Mouse (Mus musculus) stomach, postnatal 0 days (tissue): Measurements from ENCODE around the gene Txndc5. TPM values are rescaled to one million over a fixed set of nuclear protein-coding genes. Genes with fewer than 3 reads are reported as not detected.

Experiments
- ATAC-seq: fragments of 200-750 bp; cut with Nextera tagmentation; 2 replicates; pipeline ENCODE4 v1.8.0; 2017; ENCODE audit not compliant: low FRiP score, low TSS enrichment
- DNase-seq: peaks from one replicate; pipeline ENCODE4 v3.0.0-alpha.2; 2016; ENCODE audit warnings: low spot score
- H3K27ac ChIP-seq: fragments of 300-500 bp; sonication (generic); replicated peaks from 2 replicates; pipeline ENCODE4 v1.5.1; 2014; ENCODE audit warnings: mild to moderate bottlenecking, control low read depth
- H3K27me3 ChIP-seq: fragments of 300-500 bp; sonication (generic); 2 replicates; pipeline ENCODE4 v1.6.1; 2014; ENCODE audit warnings: low read length; ENCODE audit not compliant: control insufficient read depth, insufficient read depth
- H3K36me3 ChIP-seq: fragments of 300-500 bp; sonication (generic); 2 replicates; pipeline ENCODE4 v1.6.1; 2014; ENCODE audit warnings: low read length, mixed read lengths; ENCODE audit not compliant: control insufficient read depth, insufficient read depth
- H3K4me1 ChIP-seq: fragments of 300-500 bp; sonication (generic); replicated peaks from 2 replicates; pipeline ENCODE4 v1.6.1; 2014; ENCODE audit warnings: antibody characterized with exemption; ENCODE audit not compliant: control insufficient read depth, insufficient read depth
- H3K4me2 ChIP-seq: fragments of 300-500 bp; sonication (generic); replicated peaks from 2 replicates; pipeline ENCODE4 v1.6.1; 2014; ENCODE audit warnings: low read depth, mild to moderate bottlenecking, control low read depth, moderate library complexity
- H3K4me3 ChIP-seq: fragments of 300-500 bp; sonication (generic); 2 replicates; pipeline ENCODE4 v1.5.1; 2014; ENCODE audit warnings: low read depth, low read length, control low read depth
- H3K9ac ChIP-seq: fragments of 300-500 bp; sonication (generic); 2 replicates; pipeline ENCODE4 v1.6.1; 2014; ENCODE audit warnings: mild to moderate bottlenecking, low read length, control low read depth, mixed read lengths
- H3K9me3 ChIP-seq: fragments of 300-500 bp; sonication (generic); 2 replicates; pipeline ENCODE4 v1.6.1; 2016; ENCODE audit warnings: low read length; ENCODE audit not compliant: control insufficient read depth
- CTCF ChIP-seq: IDR thresholded peaks from 2 replicates; pipeline ENCODE4 v1.5.1; 2016; ENCODE audit warnings: antibody characterized with exemption, low read depth, mild to moderate bottlenecking, moderate library complexity
- EP300 ChIP-seq: optimal IDR thresholded peaks from 2 replicates; pipeline ENCODE3; 2016; ENCODE audit warnings: antibody characterized with exemption
- WGBS: fragments of 180-500 bp; shearing (Covaris S2); extraction: QIAGEN DNeasy Blood & Tissue Kit; methylation state at CpG from one replicate; pipeline ENCODE4 v1.1.7; 2014; 5-methylcytosine and 5-hydroxymethylcytosine counted together
- polyA plus RNA-seq: library from polyadenylated mRNA; unstranded; fragments of >200 nt; fragmentation: Nextera tagmentation; extraction: Ambion mirVana; gene quantifications from 2 replicates; pipeline ENCODE4 v1.2.1, GENCODE M21; 2015

Gene Txndc5
- polyA plus RNA-seq, 1 experiment from 2014 or later: 183 TPM

- TF ChIP-seq EP300 (no peak), CTCF (no peak)
- Histone ChIP-seq H3K36me3 (no peaks in the 10 kb centered on the region), H3K4me3 (no peak overlapping the region), H3K27ac (no peak overlapping the region), H3K27me3 (no peaks in the 10 kb centered on the region), H3K9me3 (no peaks in the 10 kb centered on the region), H3K4me1 (0 out of 2 replicates have a peak, but pooled peaks cover 5% of the 10 kb centered on the region), H3K9ac (no peak overlapping the region), H3K4me2 (no peak overlapping the region)
- no peak for ATAC-seq
- no peak for DNase-seq
- 89% methylated on average over 6 of the region's 6 CpGs for WGBS
These were observed 952 bp upstream of the Txndc5 start for GRCm38 (mm10) chr13:38529576-38529975.

- 0 out of 2 replicates have a peak, but pooled peaks cover 3% of the 10 kb centered on the region for H3K4me1 ChIP-seq
- H3K36me3 ChIP-seq: peaks cover 3% of the 10 kb centered on the region; the same call in 1 of the 2 replicates
- H3K4me2 ChIP-seq: peak overlapping the region; percentile 83
- TF ChIP-seq EP300: no peak
- TF ChIP-seq CTCF: peak; percentile 11; the same call in 1 of the 2 replicates
- peak overlapping the region; percentile 93 for H3K9ac ChIP-seq
- peak; percentile 86 for ATAC-seq
- H3K9me3 ChIP-seq: no peaks in the 10 kb centered on the region
- peak overlapping the region; percentile 97 for H3K27ac ChIP-seq
- peak; percentile 94 for DNase-seq
- no peaks in the 10 kb centered on the region for H3K27me3 ChIP-seq
- WGBS: under 1% methylated on average over 58 of the region's 87 CpGs
- peak overlapping the region; percentile 95 for H3K4me3 ChIP-seq
These were observed 600 bp downstream of the Txndc5 start for GRCm38 (mm10) chr13:38527797-38528650.

- Histone ChIP-seq H3K4me2 (peak overlapping the region; percentile 83), H3K27me3 (no peaks in the 10 kb centered on the region), H3K36me3 (peaks cover 3% of the 10 kb centered on the region; the same call in 1 of the 2 replicates), H3K27ac (peak overlapping the region; percentile 97), H3K4me3 (peak overlapping the region; percentile 95), H3K9me3 (no peaks in the 10 kb centered on the region), H3K4me1 (0 out of 2 replicates have a peak, but pooled peaks cover 3% of the 10 kb centered on the region), H3K9ac (peak overlapping the region; percentile 93)
- TF ChIP-seq EP300 (no peak), CTCF (no peak)
- 6% methylated on average over 15 of the region's 15 CpGs for WGBS
- ATAC-seq (no peak), DNase-seq (no peak)
These were observed 1.4 kb downstream of the Txndc5 start for GRCm38 (mm10) chr13:38527041-38527796.

- H3K4me2 ChIP-seq: peak overlapping the region; percentile 83; the same call in 1 of the 2 replicates
- WGBS: 51% methylated on average over 2 of the region's 2 CpGs
- H3K4me3 ChIP-seq: peak overlapping the region; percentile 95; the same call in 1 of the 2 replicates
- ATAC-seq (peak; percentile 20; the same call in 1 of the 2 replicates), DNase-seq (peak; percentile 39)
- H3K27ac ChIP-seq: no peak overlapping the region
- no peak overlapping the region for H3K9ac ChIP-seq
- H3K4me1 ChIP-seq: 0 out of 2 replicates have a peak, but pooled peaks cover 3% of the 10 kb centered on the region
- peaks cover 6% of the 10 kb centered on the region; the same call in 1 of the 2 replicates for H3K36me3 ChIP-seq
- no peaks in the 10 kb centered on the region for H3K27me3 ChIP-seq
- no peaks in the 10 kb centered on the region for H3K9me3 ChIP-seq
- TF ChIP-seq EP300 (no peak), CTCF (no peak)
These were observed 2.5 kb downstream of the Txndc5 start for GRCm38 (mm10) chr13:38526116-38526515.

- 64% methylated on average over 3 of the region's 3 CpGs for WGBS
- peak overlapping the region; percentile 25; the same call in 1 of the 2 replicates for H3K4me2 ChIP-seq
- peak; percentile 40 for DNase-seq
These were observed 3.4 kb downstream of the Txndc5 start for GRCm38 (mm10) chr13:38525261-38525660.

More at GRCm38 (mm10) chr13:38525261-38525660, 3.4 kb downstream of the Txndc5 start:
- no peak overlapping the region for H3K4me3 ChIP-seq
- H3K9ac ChIP-seq: no peak overlapping the region
- peaks cover 10% of the 10 kb centered on the region; the same call in 1 of the 2 replicates for H3K36me3 ChIP-seq
- 0 out of 2 replicates have a peak, but pooled peaks cover 3% of the 10 kb centered on the region for H3K4me1 ChIP-seq
- H3K27ac ChIP-seq: no peak overlapping the region
- TF ChIP-seq EP300 (no peak), CTCF (no peak)
- no peaks in the 10 kb centered on the region for H3K9me3 ChIP-seq
- H3K27me3 ChIP-seq: no peaks in the 10 kb centered on the region
- ATAC-seq: no peak
